Mouse (Mus musculus) intestine, embryonic 15.5 days (tissue): Measurements from ENCODE around the gene Atg4c. TPM values are rescaled to one million over a fixed set of nuclear protein-coding genes. Genes with fewer than 3 reads are reported as not detected.

Experiments
- ATAC-seq: fragments of 200-750 bp; cut with Nextera tagmentation; 2 replicates; pipeline ENCODE4 v1.8.0; 2017; ENCODE audit warnings: moderate TSS enrichment, moderate library complexity
- H3K27ac ChIP-seq: fragments of 300-500 bp; sonication (generic); 2 replicates; pipeline ENCODE4 v1.5.1; 2015; ENCODE audit warnings: mild to moderate bottlenecking, inconsistent platforms
- H3K27me3 ChIP-seq: fragments of 300-500 bp; sonication (generic); replicated peaks from 2 replicates; pipeline ENCODE4 v1.6.1; 2015; ENCODE audit warnings: inconsistent platforms
- H3K36me3 ChIP-seq: fragments of 300-500 bp; sonication (generic); 2 replicates; pipeline ENCODE4 v1.6.1; 2015; ENCODE audit warnings: inconsistent platforms
- H3K4me1 ChIP-seq: fragments of 300-500 bp; sonication (generic); replicated peaks from 2 replicates; pipeline ENCODE4 v1.6.1; 2015; ENCODE audit warnings: inconsistent platforms
- H3K4me2 ChIP-seq: fragments of 300-500 bp; sonication (generic); replicated peaks from 2 replicates; pipeline ENCODE4 v1.6.1; 2015; ENCODE audit warnings: mild to moderate bottlenecking, inconsistent platforms
- H3K4me3 ChIP-seq: fragments of 300-500 bp; sonication (generic); replicated peaks from 2 replicates; pipeline ENCODE4 v1.5.1; 2015; ENCODE audit warnings: inconsistent platforms
- H3K9ac ChIP-seq: fragments of 300-500 bp; sonication (generic); 2 replicates; pipeline ENCODE4 v1.6.1; 2015; ENCODE audit warnings: inconsistent platforms
- H3K9me3 ChIP-seq: fragments of 300-500 bp; sonication (generic); 2 replicates; pipeline ENCODE4 v1.6.1; 2016; ENCODE audit warnings: inconsistent platforms
- WGBS: fragments of 180-500 bp; shearing (Covaris S2); methylation state at CpG from one replicate; pipeline ENCODE4 v1.1.7; 2015; 5-methylcytosine and 5-hydroxymethylcytosine counted together
- polyA plus RNA-seq: library from polyadenylated mRNA; unstranded; fragments of >200 nt; fragmentation: Nextera tagmentation; extraction: Ambion mirVana; gene quantifications from 2 replicates; pipeline ENCODE4 v1.2.1, GENCODE M21; 2015

Gene Atg4c
- 14.4 and 14.6 TPM in 2 replicates for polyA plus RNA-seq

- Histone ChIP-seq H3K36me3 (no peaks in the 10 kb centered on the region), H3K27ac (peak within 1 kb of the TSS; percentile 87), H3K4me2 (peak within 1 kb of the TSS; percentile 69), H3K4me3 (peak within 1 kb of the TSS; percentile 76), H3K27me3 (no peaks in the 10 kb centered on the region), H3K9me3 (no peaks in the 10 kb centered on the region), H3K4me1 (no peaks in the 10 kb centered on the region), H3K9ac (peak within 1 kb of the TSS; percentile 65)
- peak; percentile 97 for ATAC-seq
- under 1% methylated on average over 50 of the region's 50 CpGs for WGBS
These were observed at the start of gene Atg4c for GRCm38 (mm10) chr4:99193810-99194582. TSS of gene Atg4c (plus strand) at chr4:99193934.

DNA sequence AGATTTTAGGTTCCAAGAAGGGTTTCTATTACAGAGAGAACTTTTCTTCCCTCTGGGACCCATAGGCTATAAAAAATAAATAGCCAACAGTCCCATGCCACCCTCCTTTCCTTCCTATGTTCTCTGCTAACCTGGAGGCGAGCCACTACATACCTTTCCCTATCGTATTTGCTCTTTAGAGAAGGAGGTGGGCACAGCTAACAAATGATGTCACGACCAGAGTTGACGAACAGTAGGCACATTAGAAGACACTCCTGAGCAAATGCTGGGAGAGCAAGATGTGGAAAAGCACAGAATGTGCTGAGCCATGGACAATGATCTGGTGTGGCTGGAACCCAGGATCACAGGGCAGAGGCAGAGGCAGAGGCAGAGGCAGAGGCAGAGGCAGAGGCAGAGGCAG lies 42.3 kb upstream of the Atg4c start:
- Histone ChIP-seq H3K4me2 (no peak overlapping the region), H3K4me3 (no peak overlapping the region), H3K36me3 (no peaks in the 10 kb centered on the region), H3K27ac (peak overlapping the region; percentile 82), H3K9me3 (no peaks in the 10 kb centered on the region), H3K27me3 (no peaks in the 10 kb centered on the region), H3K9ac (no peak overlapping the region), H3K4me1 (peaks cover 3% of the 10 kb centered on the region; the same call in 1 of the 2 replicates)
- WGBS = 80% methylated on average over 4 of the region's 4 CpGs
- ATAC-seq = no peak

DNA sequence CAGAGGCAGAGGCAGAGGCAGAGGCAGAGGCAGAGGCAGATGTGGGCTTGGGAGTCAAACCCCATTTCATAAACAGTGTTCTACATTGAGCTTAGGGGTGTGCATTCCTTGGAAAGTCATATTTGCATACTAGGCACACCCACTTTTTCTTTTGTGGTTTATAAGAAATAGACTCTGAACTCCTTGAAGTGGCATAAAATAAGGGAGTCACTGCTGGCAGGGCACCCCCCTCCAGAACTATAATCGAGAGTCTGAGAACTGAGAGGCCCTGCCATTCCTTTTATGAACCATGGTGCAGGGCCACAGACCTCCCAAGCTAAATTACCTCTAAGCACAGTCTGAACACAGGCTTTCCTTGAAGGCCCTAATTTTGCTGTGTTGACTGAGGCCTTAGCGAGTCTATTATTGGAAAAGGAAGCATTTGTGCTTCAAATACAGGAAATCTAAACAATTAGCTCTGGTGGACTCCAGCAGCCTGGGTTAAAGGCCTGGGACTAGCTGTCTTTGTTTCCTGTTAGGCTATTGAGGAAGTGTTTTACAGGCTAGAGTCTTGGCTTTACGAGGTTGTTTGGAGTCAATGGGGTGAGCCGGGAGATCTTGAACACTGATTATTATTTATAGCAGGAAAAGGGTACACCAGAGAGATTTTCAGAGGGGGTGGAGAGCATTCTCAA lies 41.7 kb upstream of the Atg4c start:
- 16% methylated on average over 4 of the region's 4 CpGs for WGBS
- Histone ChIP-seq H3K27ac (peak overlapping the region; percentile 82), H3K9me3 (no peaks in the 10 kb centered on the region), H3K9ac (no peak overlapping the region), H3K4me1 (peaks cover 3% of the 10 kb centered on the region; the same call in 1 of the 2 replicates), H3K4me2 (no peak overlapping the region), H3K4me3 (no peak overlapping the region), H3K27me3 (no peaks in the 10 kb centered on the region), H3K36me3 (no peaks in the 10 kb centered on the region)
- peak; percentile 89 for ATAC-seq

DNA sequence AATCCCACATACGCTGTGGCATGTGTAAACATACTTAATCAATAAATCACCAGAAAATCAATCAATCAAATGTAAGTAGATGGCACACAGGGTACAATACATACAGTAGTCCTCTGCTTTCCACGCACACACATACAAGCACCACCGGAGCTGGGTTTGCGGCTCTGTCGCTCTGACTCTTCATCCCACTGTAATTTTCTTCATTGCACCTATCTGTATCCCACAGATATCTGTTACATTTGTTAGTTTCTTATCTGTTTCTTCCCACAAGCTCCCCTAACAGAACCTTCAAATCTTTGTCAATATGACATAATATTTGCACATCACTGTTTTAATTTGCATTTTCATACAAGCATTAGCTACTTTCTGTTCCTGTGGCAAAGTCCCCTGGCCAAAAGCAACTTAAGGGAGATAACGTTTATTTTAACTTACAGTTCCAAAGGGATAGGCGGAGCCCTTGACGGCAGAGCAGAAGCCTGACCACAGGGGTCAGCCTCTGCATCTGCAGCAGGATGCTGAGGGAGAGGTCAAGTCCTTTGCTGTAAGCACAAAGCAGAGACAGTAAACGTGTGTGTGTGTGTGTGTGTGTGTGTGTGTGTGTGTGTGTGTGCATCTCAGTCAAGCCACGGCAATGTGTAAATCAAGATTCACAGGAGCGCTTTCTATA lies 37.0 kb upstream of the Atg4c start:
- no peak overlapping the region for H3K4me2 ChIP-seq
- H3K9me3 ChIP-seq = no peaks in the 10 kb centered on the region
- H3K9ac ChIP-seq = no peak overlapping the region
- H3K27ac ChIP-seq = no peak overlapping the region
- peaks cover 4% of the 10 kb centered on the region; the same call in 1 of the 2 replicates for H3K4me1 ChIP-seq
- ATAC-seq = no peak
- no peaks in the 10 kb centered on the region for H3K36me3 ChIP-seq
- no peak overlapping the region for H3K4me3 ChIP-seq
- WGBS = 56% methylated on average over 11 of the region's 11 CpGs
- no peaks in the 10 kb centered on the region for H3K27me3 ChIP-seq

DNA sequence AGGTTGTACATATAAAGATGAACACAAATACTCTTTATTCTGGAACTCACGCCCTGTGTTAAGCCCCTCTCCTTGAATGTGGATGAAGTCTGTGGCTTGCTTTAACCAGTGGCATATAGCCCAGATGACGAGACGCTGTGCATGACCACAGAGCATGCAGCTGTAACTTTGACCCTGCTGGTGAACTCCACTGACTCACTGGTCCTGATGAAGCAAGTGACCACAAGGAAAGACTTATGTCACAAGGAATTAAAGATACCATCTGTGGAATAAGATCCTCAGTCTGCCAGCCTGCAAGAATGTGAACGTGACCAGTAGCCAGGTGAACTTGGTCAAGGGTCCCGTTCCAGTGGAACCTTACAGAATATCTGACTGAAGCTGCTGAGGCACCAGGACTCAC lies 35.2 kb upstream of the Atg4c start:
- no peak overlapping the region for H3K4me3 ChIP-seq
- WGBS = 90% methylated on average over 5 of the region's 5 CpGs
- H3K4me2 ChIP-seq = no peak overlapping the region
- no peak overlapping the region for H3K27ac ChIP-seq
- H3K36me3 ChIP-seq = no peaks in the 10 kb centered on the region
- ATAC-seq = no peak
- H3K4me1 ChIP-seq = peaks cover 8% of the 10 kb centered on the region; the same call in 1 of the 2 replicates
- H3K9ac ChIP-seq = no peak overlapping the region
- no peaks in the 10 kb centered on the region for H3K27me3 ChIP-seq
- H3K9me3 ChIP-seq = no peaks in the 10 kb centered on the region

DNA sequence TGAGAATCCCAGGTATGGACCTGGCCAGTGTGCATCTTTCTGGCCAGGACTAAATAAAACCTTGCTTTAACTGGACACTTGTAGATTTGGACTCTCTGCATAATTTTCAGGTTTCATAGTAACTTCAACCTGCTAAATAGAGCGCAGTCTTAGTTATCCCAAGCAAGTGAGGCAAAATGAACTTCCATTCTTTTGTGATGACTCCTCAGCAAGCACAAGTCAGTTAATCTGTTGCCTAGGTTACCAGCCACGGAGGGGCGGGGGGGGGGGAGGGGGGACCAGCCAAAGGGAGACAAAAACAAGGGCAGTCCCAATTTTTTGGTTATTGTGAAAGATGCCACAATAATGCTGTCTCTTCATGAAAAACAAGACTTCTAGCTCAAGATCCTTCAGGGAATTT lies 33.3 kb upstream of the Atg4c start:
- no peak for ATAC-seq
- Histone ChIP-seq H3K27me3 (no peaks in the 10 kb centered on the region), H3K9ac (no peak overlapping the region), H3K4me3 (no peak overlapping the region), H3K27ac (no peak overlapping the region), H3K4me1 (peaks cover 8% of the 10 kb centered on the region; the same call in 1 of the 2 replicates), H3K36me3 (no peaks in the 10 kb centered on the region), H3K4me2 (no peak overlapping the region), H3K9me3 (no peaks in the 10 kb centered on the region)
- 25% methylated on average over 3 of the region's 3 CpGs for WGBS

DNA sequence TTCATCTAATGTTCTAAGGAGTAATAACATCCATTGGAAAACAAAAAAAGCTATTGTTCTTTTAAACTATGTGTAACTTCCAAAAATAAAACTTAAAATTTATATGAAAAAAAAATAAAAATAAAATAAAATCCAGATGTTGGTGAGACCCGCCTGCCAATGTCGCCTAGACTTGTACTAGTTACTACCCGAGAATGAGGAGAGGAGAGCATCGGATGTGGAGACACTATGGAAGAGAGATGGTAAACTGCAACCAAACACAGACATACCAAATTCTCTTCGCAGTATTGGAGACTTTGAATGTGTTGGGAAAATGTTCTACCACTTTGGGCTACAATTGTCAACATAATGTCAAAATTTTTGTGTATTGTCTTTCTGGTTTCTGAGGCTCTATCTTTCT lies 32.8 kb upstream of the Atg4c start:
- Histone ChIP-seq H3K9ac (no peak overlapping the region), H3K27me3 (no peaks in the 10 kb centered on the region), H3K36me3 (no peaks in the 10 kb centered on the region), H3K9me3 (no peaks in the 10 kb centered on the region), H3K4me3 (no peak overlapping the region), H3K4me1 (peaks cover 8% of the 10 kb centered on the region; the same call in 1 of the 2 replicates), H3K4me2 (no peak overlapping the region), H3K27ac (no peak overlapping the region)
- 80% methylated on average over 5 of the region's 5 CpGs for WGBS
- ATAC-seq = no peak

- H3K9ac ChIP-seq = no peak overlapping the region
- no peak for ATAC-seq
- H3K4me3 ChIP-seq = no peak overlapping the region
- H3K27ac ChIP-seq = no peak overlapping the region
- H3K9me3 ChIP-seq = no peaks in the 10 kb centered on the region
- no peaks in the 10 kb centered on the region for H3K27me3 ChIP-seq
- H3K4me1 ChIP-seq = peaks cover 8% of the 10 kb centered on the region; the same call in 1 of the 2 replicates
- no peaks in the 10 kb centered on the region for H3K36me3 ChIP-seq
- 24% methylated on average over 6 of the region's 6 CpGs for WGBS
- peak overlapping the region; percentile 23; the same call in 1 of the 2 replicates for H3K4me2 ChIP-seq
These were observed 32.2 kb upstream of the Atg4c start for GRCm38 (mm10) chr4:99161457-99161971.

DNA sequence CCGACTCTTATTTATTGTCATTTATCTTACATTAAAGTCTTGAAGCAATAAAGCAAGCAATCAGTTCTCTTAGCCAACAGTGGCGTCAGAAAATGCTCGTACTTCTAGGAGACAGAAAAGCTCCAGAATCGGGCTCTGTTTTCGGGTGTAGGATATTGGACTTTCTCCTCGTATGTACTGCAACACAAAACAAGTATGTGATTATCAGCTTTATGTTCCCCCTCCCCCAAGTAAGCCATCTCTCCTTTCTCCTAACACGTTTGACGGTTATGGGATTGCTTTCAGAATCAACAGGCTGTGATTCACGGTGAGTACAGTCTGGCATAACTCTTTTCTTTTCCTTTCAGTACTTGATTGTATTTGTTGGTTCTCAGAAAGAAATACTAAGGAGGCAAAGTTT lies 30.7 kb upstream of the Atg4c start:
- Histone ChIP-seq H3K27me3 (no peaks in the 10 kb centered on the region), H3K9ac (no peak overlapping the region), H3K36me3 (no peaks in the 10 kb centered on the region), H3K27ac (no peak overlapping the region), H3K4me1 (peaks cover 10% of the 10 kb centered on the region; the same call in 1 of the 2 replicates), H3K9me3 (no peaks in the 10 kb centered on the region), H3K4me3 (no peak overlapping the region), H3K4me2 (peak overlapping the region; percentile 30)
- ATAC-seq = peak; percentile 52; the same call in 1 of the 2 replicates
- WGBS = 38% methylated on average over 9 of the region's 9 CpGs

GRCm38 (mm10) chr4:99163547-99163946 lies 30.2 kb upstream of the Atg4c start:
- H3K4me1 ChIP-seq = peaks cover 10% of the 10 kb centered on the region; the same call in 1 of the 2 replicates
- no peaks in the 10 kb centered on the region for H3K27me3 ChIP-seq
- WGBS = 20% methylated on average over 4 of the region's 4 CpGs
- no peak overlapping the region for H3K27ac ChIP-seq
- ATAC-seq = peak; percentile 77
- H3K36me3 ChIP-seq = no peaks in the 10 kb centered on the region
- H3K9ac ChIP-seq = no peak overlapping the region
- H3K4me2 ChIP-seq = no peak overlapping the region
- no peak overlapping the region for H3K4me3 ChIP-seq
- no peaks in the 10 kb centered on the region for H3K9me3 ChIP-seq

GRCm38 (mm10) chr4:99168869-99169268 lies 24.9 kb upstream of the Atg4c start:
- no peak overlapping the region for H3K9ac ChIP-seq
- no peak overlapping the region for H3K4me3 ChIP-seq
- no peaks in the 10 kb centered on the region for H3K9me3 ChIP-seq
- H3K27me3 ChIP-seq = no peaks in the 10 kb centered on the region
- H3K4me2 ChIP-seq = no peak overlapping the region
- no peaks in the 10 kb centered on the region for H3K36me3 ChIP-seq
- no peak for ATAC-seq
- no peak overlapping the region for H3K27ac ChIP-seq
- 91% methylated on average over 5 of the region's 5 CpGs for WGBS
- H3K4me1 ChIP-seq = 0 out of 2 replicates have a peak, but pooled peaks cover 2% of the 10 kb centered on the region

- no peak for ATAC-seq
- Histone ChIP-seq H3K27me3 (no peaks in the 10 kb centered on the region), H3K4me1 (no peaks in the 10 kb centered on the region), H3K27ac (no peak overlapping the region), H3K9ac (no peak overlapping the region), H3K9me3 (no peaks in the 10 kb centered on the region), H3K4me2 (no peak overlapping the region), H3K36me3 (no peaks in the 10 kb centered on the region), H3K4me3 (no peak overlapping the region)
- 85% methylated on average over 7 of the region's 7 CpGs for WGBS
These were observed 19.5 kb upstream of the Atg4c start for GRCm38 (mm10) chr4:99174265-99174664.
